Mouse (Mus musculus) ES-Bruce4 (cell line): Measurements from ENCODE around the gene Pnma3. TPM values are rescaled to one million over a fixed set of nuclear protein-coding genes. Genes with fewer than 3 reads are reported as not detected.
"Not testable (repeated sequence)": the region's sequence is repeated elsewhere in the genome, so short reads cannot be mapped to it uniquely, and the experiment has no call there.

ENCODE experiments used
- H3K27ac ChIP-seq: 2 replicates; pipeline ENCODE4 v1.5.1; 2012; ENCODE audit warnings: low read length, inconsistent platforms; ENCODE audit not compliant: insufficient read depth
- H3K27me3 ChIP-seq: 2 replicates; pipeline ENCODE4 v1.6.1; 2012; ENCODE audit warnings: mild to moderate bottlenecking, low read length, inconsistent platforms; ENCODE audit not compliant: control insufficient read depth, poor library complexity, insufficient read depth, severe bottlenecking
- H3K36me3 ChIP-seq: 2 replicates; pipeline ENCODE4 v1.6.1; 2012; ENCODE audit warnings: inconsistent platforms, mild to moderate bottlenecking, low read length, moderate library complexity; ENCODE audit not compliant: control insufficient read depth, poor library complexity, insufficient read depth, severe bottlenecking
- H3K4me1 ChIP-seq: one replicate; pipeline ENCODE4 v1.8.1; 2011; ENCODE audit warnings: low read length; ENCODE audit not compliant: control insufficient read depth, insufficient read depth
- H3K4me3 ChIP-seq: 2 replicates; pipeline ENCODE4 v1.5.1; 2011; ENCODE audit warnings: low read depth, mild to moderate bottlenecking, low read length
- H3K9ac ChIP-seq: 2 replicates; pipeline ENCODE4 v1.6.1; 2012; ENCODE audit warnings: low read depth, mild to moderate bottlenecking, inconsistent platforms; ENCODE audit not compliant: poor library complexity, severe bottlenecking
- H3K9me3 ChIP-seq: replicated peaks from 2 replicates; pipeline ENCODE4 v1.6.1; 2012; ENCODE audit warnings: mild to moderate bottlenecking, low read length, inconsistent platforms; ENCODE audit not compliant: control insufficient read depth, poor library complexity, insufficient read depth, severe bottlenecking
- CTCF ChIP-seq: IDR thresholded peaks from one replicate; pipeline ENCODE4 v1.8.1; 2011; ENCODE audit warnings: low read depth, low read length
- EP300 ChIP-seq: IDR thresholded peaks from 2 replicates; pipeline ENCODE4 v1.6.1; 2011; ENCODE audit warnings: low read depth, low read length; ENCODE audit not compliant: insufficient read depth
- POLR2A ChIP-seq: IDR thresholded peaks from one replicate; pipeline ENCODE4 v1.8.1; 2011; ENCODE audit warnings: low read length; ENCODE audit not compliant: insufficient read depth
- polyA plus RNA-seq: library from polyadenylated mRNA; stranded (reverse); fragments of >200 nt; gene quantifications from 2 replicates; pipeline ENCODE4 v1.2.4, GENCODE M21; 2011; ENCODE audit warnings: low read depth; ENCODE audit not compliant: missing spikeins, insufficient read depth, insufficient read length

Pnma3 gene
- polyA plus RNA-seq, 1 experiment = not detected

DNA sequence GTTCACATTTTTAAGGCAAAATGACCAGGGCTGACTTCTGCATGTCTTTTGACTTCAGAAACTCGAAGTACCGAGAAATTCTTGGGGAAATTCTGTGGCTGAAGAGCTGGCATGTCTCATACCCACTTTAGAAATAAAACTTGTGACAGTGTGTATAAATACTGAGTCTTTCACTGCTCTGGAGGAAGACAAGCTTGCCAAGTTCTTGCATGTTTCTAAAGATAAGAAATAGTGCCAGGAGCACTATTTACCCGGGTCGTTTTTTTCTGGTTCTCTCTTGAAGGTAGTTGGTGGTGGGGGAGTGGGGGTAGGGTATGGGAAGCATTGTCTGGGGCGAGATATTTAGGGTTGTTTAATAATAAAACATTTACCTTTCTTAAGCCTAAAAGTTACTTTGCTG lies 2.3 kb upstream of the Pnma3 start:
- H3K36me3 ChIP-seq = no peaks in the 10 kb centered on the region
- H3K27ac ChIP-seq = no peak overlapping the region
- H3K4me1 ChIP-seq = no peaks in the 10 kb centered on the region
- H3K9me3 ChIP-seq = no peaks in the 10 kb centered on the region
- H3K4me3 ChIP-seq = no peak overlapping the region
- no peak for TF ChIP-seq POLR2A
- no peak for TF ChIP-seq CTCF
- no peak for TF ChIP-seq EP300
- H3K9ac ChIP-seq = no peak overlapping the region
- H3K27me3 ChIP-seq = no peaks in the 10 kb centered on the region

DNA sequence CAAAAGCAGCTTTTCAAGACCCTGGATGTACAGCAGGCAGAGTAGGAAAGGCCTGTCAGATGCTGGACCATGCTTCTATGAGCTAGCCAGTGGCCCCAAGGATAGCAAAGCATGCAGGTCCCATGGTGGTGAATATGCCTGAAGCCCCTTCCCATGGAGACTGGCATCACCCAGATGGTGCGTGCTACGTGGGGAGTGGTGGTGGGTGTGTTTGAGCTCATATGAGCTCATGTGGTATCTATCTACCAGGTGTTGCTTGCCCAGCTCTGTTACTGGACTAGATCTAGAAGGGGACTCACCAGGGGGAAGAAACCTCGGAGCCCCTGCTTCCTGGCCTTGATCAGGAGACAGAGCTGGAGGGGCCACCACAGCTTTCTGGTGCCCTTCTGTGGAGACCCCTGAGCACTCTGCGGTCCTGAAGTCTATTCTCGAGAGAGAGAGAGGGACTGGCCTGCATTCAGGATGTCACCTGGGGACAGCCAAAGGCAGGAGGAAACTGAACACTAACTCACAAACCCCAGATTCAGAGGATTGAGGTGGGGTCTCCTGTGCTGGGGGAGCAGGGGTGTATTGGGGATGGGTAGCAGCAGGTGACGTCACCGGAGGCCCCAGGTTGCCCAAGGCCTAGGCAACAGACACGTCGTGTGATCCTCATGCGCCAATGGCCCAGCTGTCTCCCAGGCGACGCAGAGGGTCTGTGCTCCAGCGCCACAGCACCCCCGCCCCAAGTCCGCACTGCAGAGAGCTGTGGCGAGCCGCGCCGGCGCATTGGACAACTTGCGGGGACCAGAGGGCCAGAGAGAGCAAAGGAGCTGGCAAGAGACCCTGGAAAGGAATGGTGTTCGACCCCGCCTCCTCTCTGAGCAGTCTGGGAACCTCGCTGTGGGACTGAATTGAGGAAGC lies 824 bp upstream of the Pnma3 start:
- H3K27ac ChIP-seq = no peak overlapping the region
- no peaks in the 10 kb centered on the region for H3K9me3 ChIP-seq
- H3K4me1 ChIP-seq = no peaks in the 10 kb centered on the region
- H3K9ac ChIP-seq = no peak overlapping the region
- peak overlapping the region; percentile 36; the same call in 1 of the 2 replicates for H3K4me3 ChIP-seq
- H3K36me3 ChIP-seq = no peaks in the 10 kb centered on the region
- no peak for TF ChIP-seq CTCF
- TF ChIP-seq EP300 = no peak
- TF ChIP-seq POLR2A = no peak
- H3K27me3 ChIP-seq = no peaks in the 10 kb centered on the region

DNA sequence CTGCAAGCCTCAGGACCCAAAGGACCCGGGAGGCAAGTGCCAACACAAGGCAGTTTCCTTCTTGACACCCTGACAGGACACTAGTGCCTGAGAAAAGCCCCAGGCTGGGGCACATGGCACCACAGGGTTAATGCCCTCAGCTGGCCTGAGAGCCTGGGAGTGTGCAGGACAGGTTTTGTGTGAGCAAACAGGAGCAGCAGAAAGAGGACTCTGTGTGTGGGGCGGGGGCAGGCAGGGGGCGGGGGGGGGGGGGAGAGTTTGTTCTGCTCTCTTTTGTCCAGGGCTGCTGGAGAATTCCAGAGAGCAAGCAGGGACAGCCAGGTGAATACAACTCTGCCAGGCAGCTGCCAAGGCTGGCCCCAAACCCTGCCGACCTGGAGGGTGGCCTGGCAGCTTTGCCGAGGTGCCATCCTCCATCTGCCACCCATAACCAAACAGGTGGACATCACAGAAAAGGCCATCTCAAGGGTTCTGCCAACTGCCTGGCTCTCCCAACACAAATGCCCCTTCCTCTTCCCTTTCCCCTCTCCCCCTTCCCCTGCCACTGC lies 2.3 kb downstream of the Pnma3 start:
- H3K27me3 ChIP-seq, H3K9me3 ChIP-seq, H3K4me1 ChIP-seq, H3K36me3 ChIP-seq, H3K9ac ChIP-seq, H3K27ac ChIP-seq, H3K4me3 ChIP-seq: not testable (repeated sequence)

DNA sequence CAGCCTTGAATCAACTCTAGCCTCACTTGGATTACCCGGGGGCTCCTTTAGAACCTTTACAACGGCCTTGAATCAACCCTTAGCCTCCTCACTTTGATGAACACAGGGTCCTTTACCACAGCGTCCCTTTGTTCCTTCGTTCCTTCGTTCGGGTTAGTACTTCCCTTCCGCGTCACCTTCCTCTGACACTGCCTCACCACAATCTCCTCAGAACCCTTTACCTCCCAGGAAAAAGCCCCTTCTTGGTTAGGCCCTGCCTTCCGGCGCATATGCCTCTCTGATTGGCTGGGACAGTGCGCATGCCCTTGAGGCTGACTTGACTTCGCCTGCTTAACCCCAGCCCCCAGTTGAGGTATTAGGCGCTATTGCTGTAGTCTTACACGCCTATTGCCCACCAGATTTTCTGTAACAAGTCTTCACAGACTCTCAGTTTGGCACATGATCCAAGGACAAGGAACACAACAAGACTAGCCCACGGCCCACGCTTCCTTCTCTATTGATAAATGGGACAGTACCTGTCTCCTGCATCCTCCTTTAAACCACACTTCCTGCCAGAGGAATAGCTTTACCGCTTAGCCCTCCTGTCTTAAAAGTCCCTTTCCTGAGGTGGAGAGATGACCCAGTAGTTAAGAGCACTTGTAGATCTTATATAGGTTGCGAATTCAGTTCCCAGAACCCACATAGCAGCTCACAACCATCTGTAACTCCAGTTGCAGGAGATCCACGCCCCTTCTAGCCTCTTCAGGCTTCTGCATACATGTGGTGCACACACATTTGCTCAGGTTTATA lies 17.9 kb downstream of the Pnma3 start, which contains the start of gene Xlr4a:
Gene Xlr4a, minus strand, starts transcription at position 212 of the 789 bp plus-strand sequence.
- H3K4me1 ChIP-seq, H3K27me3 ChIP-seq, H3K9ac ChIP-seq, H3K36me3 ChIP-seq, H3K9me3 ChIP-seq, H3K4me3 ChIP-seq, H3K27ac ChIP-seq: not testable (repeated sequence)

DNA sequence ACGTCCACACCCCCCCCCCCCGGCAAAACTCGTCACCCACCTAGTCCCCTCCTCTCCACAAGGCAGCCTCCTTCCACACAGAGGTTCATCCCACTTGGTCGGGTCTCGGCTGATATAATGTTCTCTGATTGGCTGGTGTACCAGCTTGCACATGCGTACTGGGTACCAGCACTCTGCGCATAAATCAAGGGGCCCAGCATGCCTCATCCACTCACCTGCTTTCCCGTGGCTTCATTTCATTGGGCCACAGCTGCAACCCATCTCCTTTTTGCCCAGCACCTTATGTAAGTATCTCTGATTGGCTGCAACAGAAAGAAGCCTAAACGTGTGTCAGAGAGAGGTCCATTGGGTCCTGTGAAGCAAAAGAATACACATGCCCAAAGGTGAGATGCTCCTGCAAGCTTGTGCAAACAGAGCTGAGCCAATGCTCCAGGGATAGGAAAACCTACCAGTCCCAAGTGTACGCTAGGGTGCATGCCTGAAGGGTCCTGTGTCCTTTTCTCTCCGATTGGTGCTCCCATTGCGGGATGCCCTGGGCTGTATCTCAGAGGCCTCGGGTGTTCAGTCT lies 32.4 kb downstream of the Pnma3 start, which contains the start of gene Xlr3a:
Gene Xlr3a, minus strand, starts transcription at position 155 of the 568 bp plus-strand sequence.
- H3K9me3 ChIP-seq, H3K27me3 ChIP-seq: not testable (repeated sequence)

DNA sequence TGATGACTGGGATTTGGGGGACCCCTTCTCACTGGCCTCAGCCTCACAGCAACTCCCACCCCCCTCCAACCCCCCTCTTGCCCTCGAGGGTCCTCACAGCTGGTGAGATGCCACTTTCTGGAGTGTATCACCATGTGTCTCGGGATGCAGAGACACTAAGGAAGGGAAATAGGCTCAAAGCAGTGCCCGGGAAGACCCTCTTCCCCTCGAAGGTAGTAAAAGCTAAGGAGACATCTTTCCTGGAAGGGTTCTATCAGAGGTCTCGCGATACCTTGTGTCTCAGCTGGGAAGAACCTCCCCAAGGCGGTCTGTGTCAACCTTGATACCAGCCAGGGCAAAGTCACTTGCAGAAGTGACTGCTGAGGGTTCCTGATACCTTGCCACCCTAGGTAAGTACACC lies 52.2 kb downstream of the Pnma3 start, which contains the start of gene Gm14685:
Gene Gm14685, plus strand, starts transcription at position 301 of the 400 bp plus-strand sequence.
- H3K36me3 ChIP-seq, H3K4me1 ChIP-seq, H3K9ac ChIP-seq, H3K27me3 ChIP-seq, H3K9me3 ChIP-seq, H3K27ac ChIP-seq, H3K4me3 ChIP-seq: not testable (repeated sequence)

More for the DNA sequence above, 32.4 kb downstream of the Pnma3 start, which contains the start of gene Xlr3a:
- H3K27ac ChIP-seq, H3K4me1 ChIP-seq, H3K9ac ChIP-seq, H3K36me3 ChIP-seq, H3K4me3 ChIP-seq: not testable (repeated sequence)

Other genes starting within 250 kb of the Pnma3 start
- gene Gabrq, start 239.6 kb upstream of the Pnma3 start, polyA plus RNA-seq = 0.24 TPM in 1 of 2 replicates, not detected in the other
- 48.6 and 49.5 TPM in 2 replicates for gene Cetn2, start 146.4 kb upstream of the Pnma3 start, polyA plus RNA-seq
- 44.2 and 45.5 TPM in 2 replicates for gene Nsdhl, start 146.2 kb upstream of the Pnma3 start, polyA plus RNA-seq
- gene Zfp185, start 77.4 kb upstream of the Pnma3 start, polyA plus RNA-seq = 18.8 and 20.2 TPM in 2 replicates
- gene Pnma5, start 27.7 kb upstream of the Pnma3 start, polyA plus RNA-seq = 1.4 and 2.3 TPM in 2 replicates
- gene Xlr4a, start 17.7 kb downstream of the Pnma3 start, polyA plus RNA-seq = not detected in 2 replicates
- 1.6 TPM in 1 of 2 replicates, not detected in the other for gene Xlr3a, start 32.3 kb downstream of the Pnma3 start, polyA plus RNA-seq
- not detected in 2 replicates for gene Gm14685, start 52.3 kb downstream of the Pnma3 start, polyA plus RNA-seq
- not detected in 2 replicates for gene Xlr5b, start 84.0 kb downstream of the Pnma3 start, polyA plus RNA-seq
- 1.5 and 2.0 TPM in 2 replicates for gene DXBay18, start 84.7 kb downstream of the Pnma3 start, polyA plus RNA-seq
- gene Spin2d, start 112.2 kb downstream of the Pnma3 start, polyA plus RNA-seq = not detected in 2 replicates
- gene Xlr3b, start 127.4 kb downstream of the Pnma3 start, polyA plus RNA-seq = 0.21 TPM in 1 of 2 replicates, not detected in the other
- gene Xlr4b, start 149.5 kb downstream of the Pnma3 start, polyA plus RNA-seq = 0.79 TPM in 1 of 2 replicates, not detected in the other
- 2.5 and 3.8 TPM in 2 replicates for gene F8a, start 163.5 kb downstream of the Pnma3 start, polyA plus RNA-seq
- gene Xlr4c, start 178.3 kb downstream of the Pnma3 start, polyA plus RNA-seq = 0.75 TPM in 1 of 2 replicates, not detected in the other
- 0.69 TPM in 1 of 2 replicates, not detected in the other for gene Xlr3c, start 200.6 kb downstream of the Pnma3 start, polyA plus RNA-seq
- gene Xlr5a, start 228.2 kb downstream of the Pnma3 start, polyA plus RNA-seq = not detected in 2 replicates
- not detected in 2 replicates for gene Xlr5c, start 228.2 kb downstream of the Pnma3 start, polyA plus RNA-seq